Mouse (Mus musculus): ENCODE measurements around the gene Spaca4.

DNA sequence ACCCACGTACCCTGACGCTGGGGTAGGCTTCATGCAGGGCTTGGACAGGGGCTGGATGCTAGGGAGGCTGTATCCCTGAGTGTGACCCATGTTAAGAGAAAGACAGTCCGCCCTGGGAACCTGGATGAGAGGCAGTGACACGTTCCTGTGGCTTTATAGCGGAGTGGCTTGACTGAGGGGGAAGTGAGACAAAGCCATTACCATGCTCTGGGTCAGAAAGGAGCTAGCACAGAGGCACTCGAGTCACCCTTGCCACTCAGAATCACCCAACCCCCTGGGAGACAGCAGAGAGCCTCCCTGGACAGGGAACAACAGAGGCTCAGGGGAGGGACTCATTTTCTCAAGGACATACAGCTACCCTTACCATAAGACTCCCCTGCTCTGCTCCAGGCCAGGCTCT, 36.5 kb downstream of the Spaca4 start:
- no peak for TF ChIP-seq CTCF (IDR thresholded peaks at IDR 0.05; ENCODE audit: borderline replicate concordance, insufficient read depth, low read depth, low read length)
- TF ChIP-seq POLR2A (IDR thresholded peaks at IDR 0.05; ENCODE audit: borderline replicate concordance, insufficient read depth, low read length) = no peak
